Mouse (Mus musculus): ENCODE measurements at regions not wholly inside any gene's neighbourhood (a gene's known extent, or its start where the extent isn't known, plus 50 kb on each side); places are given as distances from the start of the nearest gene placed in this dataset.

GRCm38 (mm10) chr3:149331251-149331960 lies 341.1 kb upstream of the Adgrl2 start:
- TF ChIP-seq POLR2A (IDR thresholded peaks at IDR 0.05; ENCODE audit: low read depth, low read length) (no peak), CTCF (conservative IDR thresholded peaks at IDR 0.05 in 1 of 2, IDR thresholded peaks at IDR 0.05 in 1 of 2; ENCODE audit: low read depth in 2 of 2, low read length in 2 of 2) (no peak), MAX (IDR thresholded peaks at IDR 0.05; ENCODE audit: low read length) (no peak), EP300 (IDR thresholded peaks at IDR 0.05; ENCODE audit: low read length) (no peak), POLR2AphosphoS2 (IDR thresholded peaks at IDR 0.05; ENCODE audit: low read depth, low read length) (no peak), SIN3A (IDR thresholded peaks at IDR 0.05; ENCODE audit: low read length) (no peak), ZNF384 (IDR thresholded peaks at IDR 0.05; ENCODE audit: low read depth, low read length) (no peak), JUND (conservative IDR thresholded peaks at IDR 0.05; ENCODE audit: low read depth, low read length) (no peak), TCF12 (IDR thresholded peaks at IDR 0.05; ENCODE audit: low read depth, low read length) (no peak), ZC3H11A (IDR thresholded peaks at IDR 0.05; ENCODE audit: low read depth, low read length) (no peak)
